Mouse (Mus musculus): Measurements from ENCODE around the gene Slc25a12.
A peak's percentile ranks its signal among the peaks of the same experiment; 100 is the strongest.

The Slc25a12 gene

GRCm38 (mm10) chr2:71245416-71245815 is 122.1 kb downstream of the Slc25a12 start:
- peak; percentile 12 for DNase-seq

- DNase-seq, result no peak
These were observed 122.7 kb downstream of the Slc25a12 start for GRCm38 (mm10) chr2:71244807-71245206.

GRCm38 (mm10) chr2:71243058-71243672 is 124.4 kb downstream of the Slc25a12 start:
- DNase-seq, result no peak

- DNase-seq, result no peak
These were observed 125.4 kb downstream of the Slc25a12 start for GRCm38 (mm10) chr2:71242180-71242579.

- no peak for DNase-seq
These were observed 126.0 kb downstream of the Slc25a12 start for GRCm38 (mm10) chr2:71241505-71241904.

GRCm38 (mm10) chr2:71236009-71236408 is 131.5 kb downstream of the Slc25a12 start:
- no peak for DNase-seq

GRCm38 (mm10) chr2:71235420-71235819 is 132.1 kb downstream of the Slc25a12 start:
- DNase-seq, result no peak

- no peak for DNase-seq
These were observed 134.6 kb downstream of the Slc25a12 start for GRCm38 (mm10) chr2:71232976-71233375.

GRCm38 (mm10) chr2:71231951-71232350 is 135.6 kb downstream of the Slc25a12 start:
- DNase-seq, result no peak

GRCm38 (mm10) chr2:71229603-71230002 is 137.9 kb downstream of the Slc25a12 start:
- DNase-seq, result no peak

- DNase-seq, result no peak
These were observed 140.2 kb downstream of the Slc25a12 start for GRCm38 (mm10) chr2:71227398-71227797.

All from right cerebral cortex, postnatal 14 days (tissue).